Mouse (Mus musculus): ENCODE data around the gene Rassf2.

GRCm38 (mm10) chr2:132017611-132018010 is 12.4 kb downstream of the Rassf2 start:
- no peak for TF ChIP-seq CTCF (IDR thresholded peaks at IDR 0.05)
- TF ChIP-seq EP300 (IDR thresholded peaks at IDR 0.05), result no peak
